Mouse (Mus musculus) limb, embryonic 11.5 days (tissue): Measurements from ENCODE around the gene Acp6. TPM values are rescaled to one million over a fixed set of nuclear protein-coding genes. Genes with fewer than 3 reads are reported as not detected.

Experiments used
- ATAC-seq: fragments of 200-750 bp; cut with Nextera tagmentation; 2 replicates; pipeline ENCODE4 v1.8.0; 2017; ENCODE audit warnings: low read depth; ENCODE audit not compliant: insufficient number of reproducible peaks, low FRiP score, low TSS enrichment
- DNase-seq: peaks from one replicate; pipeline ENCODE4 v3.0.0-alpha.2; 2015; ENCODE audit warnings: low spot score
- H3K27ac ChIP-seq: fragments of 300-500 bp; sonication (generic); replicated peaks from 2 replicates; pipeline ENCODE4 v1.5.1; 2014; ENCODE audit warnings: low read depth, mild to moderate bottlenecking, low read length
- H3K27me3 ChIP-seq: fragments of 300-500 bp; sonication (generic); 2 replicates; pipeline ENCODE4 v1.6.1; 2014; ENCODE audit warnings: mild to moderate bottlenecking, low read length, mixed read lengths; ENCODE audit not compliant: control insufficient read depth, insufficient read depth
- H3K36me3 ChIP-seq: fragments of 300-500 bp; sonication (generic); 2 replicates; pipeline ENCODE4 v1.6.1; 2014; ENCODE audit warnings: mild to moderate bottlenecking, low read length, moderate library complexity, mixed read lengths; ENCODE audit not compliant: control insufficient read depth, insufficient read depth
- H3K4me1 ChIP-seq: fragments of 300-500 bp; sonication (generic); 2 replicates; pipeline ENCODE4 v1.6.1; 2014; ENCODE audit warnings: low read length, mixed read lengths; ENCODE audit not compliant: control insufficient read depth, insufficient read depth
- H3K4me2 ChIP-seq: fragments of 300-500 bp; sonication (generic); 2 replicates; pipeline ENCODE4 v1.6.1; 2014; ENCODE audit warnings: low read depth, mild to moderate bottlenecking, moderate library complexity; ENCODE audit not compliant: severe bottlenecking
- H3K4me3 ChIP-seq: fragments of 300-500 bp; sonication (generic); 2 replicates; pipeline ENCODE4 v1.5.1; 2014; ENCODE audit warnings: low read depth, low read length
- H3K9ac ChIP-seq: fragments of 300-500 bp; sonication (generic); 2 replicates; pipeline ENCODE4 v1.6.1; 2014; ENCODE audit warnings: mild to moderate bottlenecking, low read length
- H3K9me3 ChIP-seq: fragments of 300-500 bp; sonication (generic); 2 replicates; pipeline ENCODE4 v1.6.1; 2016; ENCODE audit warnings: low read length; ENCODE audit not compliant: control insufficient read depth
- WGBS: fragments of 180-500 bp; shearing (Covaris S2); extraction: QIAGEN DNeasy Blood & Tissue Kit; methylation state at CpG from one replicate; pipeline ENCODE4 v1.1.7; 2014; 5-methylcytosine and 5-hydroxymethylcytosine counted together
- polyA plus RNA-seq: library from polyadenylated mRNA; unstranded; fragments of >200 nt; fragmentation: Nextera tagmentation; extraction: Ambion mirVana; gene quantifications from 2 replicates; pipeline ENCODE4 v1.2.1, GENCODE M21; 2014

Gene Acp6
- polyA plus RNA-seq, 1 experiment from 2014 or later, result 33.5 TPM

DNA sequence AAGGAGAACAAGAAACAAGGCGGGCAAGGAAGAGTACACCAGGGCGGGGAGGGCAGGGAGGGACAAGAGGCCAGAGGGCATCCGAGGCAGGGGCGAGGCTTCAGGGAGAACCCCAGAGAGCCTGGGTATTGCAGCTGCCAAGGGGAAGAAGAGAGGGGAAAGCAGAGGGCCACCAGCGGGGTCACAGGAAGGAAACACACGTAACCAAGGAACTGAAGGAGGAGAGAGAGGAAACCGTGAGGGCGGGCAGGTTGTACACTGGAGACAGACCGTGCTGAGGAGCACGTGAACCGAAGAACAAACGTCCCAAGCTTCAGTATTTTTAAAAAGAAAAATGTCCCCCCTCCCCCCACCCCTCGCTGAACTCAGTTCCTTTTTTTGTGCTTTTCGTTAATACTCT is 45.3 kb downstream of the Acp6 start:
- H3K27ac ChIP-seq, result no peak overlapping the region
- no peak overlapping the region for H3K4me3 ChIP-seq
- H3K9me3 ChIP-seq, result no peaks in the 10 kb centered on the region
- no peaks in the 10 kb centered on the region for H3K27me3 ChIP-seq
- H3K4me1 ChIP-seq, result no peaks in the 10 kb centered on the region
- H3K36me3 ChIP-seq, result peaks cover 19% of the 10 kb centered on the region
- ATAC-seq, result no peak
- 83% methylated on average over 14 of the region's 14 CpGs for WGBS
- no peak overlapping the region for H3K4me2 ChIP-seq
- no peak for DNase-seq
- H3K9ac ChIP-seq, result no peak overlapping the region

DNA sequence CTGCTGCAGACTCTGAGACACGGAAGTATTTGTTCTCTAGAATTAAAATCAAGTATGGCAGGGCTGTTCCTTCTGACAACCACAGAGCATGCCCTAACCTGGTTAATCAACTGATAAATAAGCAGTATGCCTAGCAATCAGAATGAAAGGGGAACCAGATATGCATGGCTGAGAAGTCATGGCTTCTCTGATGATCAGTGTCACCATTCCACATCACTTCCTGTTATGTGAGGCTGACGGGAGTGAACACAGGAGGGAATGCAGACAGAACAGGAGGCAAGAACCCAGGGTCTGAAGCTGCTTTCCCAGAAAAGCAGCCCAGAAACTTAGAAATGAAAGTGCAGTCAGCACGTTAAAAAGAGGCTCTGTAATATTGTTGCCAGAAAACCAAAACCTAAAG is 47.9 kb downstream of the Acp6 start:
- Histone ChIP-seq H3K4me2 (no peak overlapping the region), H3K36me3 (peaks cover 33% of the 10 kb centered on the region), H3K9me3 (no peaks in the 10 kb centered on the region), H3K4me3 (no peak overlapping the region), H3K4me1 (no peaks in the 10 kb centered on the region), H3K9ac (no peak overlapping the region), H3K27ac (no peak overlapping the region), H3K27me3 (no peaks in the 10 kb centered on the region)
- WGBS, result 87% methylated on average over 3 of the region's 3 CpGs
- no peak for ATAC-seq
- no peak for DNase-seq

DNA sequence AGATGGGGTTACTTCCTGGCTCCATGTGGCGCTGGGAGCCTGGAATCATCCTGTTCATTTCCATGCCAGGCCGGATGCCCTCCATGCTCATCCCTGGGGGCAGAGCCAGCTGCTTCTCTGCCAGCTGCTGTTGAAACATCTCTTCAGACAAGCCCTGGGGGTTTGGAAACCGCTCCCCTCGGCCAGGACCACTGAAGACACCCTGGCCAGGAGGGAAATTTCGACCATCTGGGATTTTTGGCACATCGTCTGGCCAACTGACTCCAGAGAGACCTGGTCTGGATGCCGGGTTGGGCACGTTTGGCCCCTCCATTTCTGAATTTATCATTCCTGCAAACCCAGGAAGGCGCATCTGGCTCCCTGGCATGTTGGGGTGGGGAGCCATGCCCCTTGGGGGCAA is 50.8 kb downstream of the Acp6 start:
- H3K4me3 ChIP-seq, result no peak overlapping the region
- 91% methylated on average over 9 of the region's 9 CpGs for WGBS
- H3K9ac ChIP-seq, result no peak overlapping the region
- no peaks in the 10 kb centered on the region for H3K27me3 ChIP-seq
- no peak overlapping the region for H3K4me2 ChIP-seq
- ATAC-seq (no peak), DNase-seq (no peak)
- peaks cover 38% of the 10 kb centered on the region for H3K36me3 ChIP-seq
- no peak overlapping the region for H3K27ac ChIP-seq
- no peaks in the 10 kb centered on the region for H3K9me3 ChIP-seq
- H3K4me1 ChIP-seq, result no peaks in the 10 kb centered on the region

DNA sequence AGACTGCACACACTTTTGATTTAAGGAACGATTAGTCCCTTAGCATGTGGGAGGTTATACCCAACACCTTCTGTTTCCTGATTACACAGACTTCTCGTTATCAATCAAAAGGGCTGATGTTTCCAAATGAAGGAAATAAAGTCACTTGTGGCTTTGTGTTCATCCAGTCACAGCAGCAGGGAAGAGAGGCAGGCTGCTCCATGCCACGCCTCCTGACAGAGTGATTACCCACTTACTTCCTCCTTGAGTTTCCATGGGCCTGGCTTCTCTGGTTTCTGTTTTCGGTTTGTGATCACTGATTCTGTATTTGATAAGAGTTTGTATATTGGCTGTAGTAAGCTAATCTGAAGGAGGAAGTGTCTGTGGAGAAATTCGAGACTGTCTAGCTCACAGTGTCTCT is 52.6 kb downstream of the Acp6 start:
- ATAC-seq (no peak), DNase-seq (no peak)
- 92% methylated on average over 5 of the region's 5 CpGs for WGBS
- no peak overlapping the region for H3K4me3 ChIP-seq
- peaks cover 48% of the 10 kb centered on the region for H3K36me3 ChIP-seq
- H3K4me1 ChIP-seq, result no peaks in the 10 kb centered on the region
- H3K27ac ChIP-seq, result no peak overlapping the region
- no peak overlapping the region for H3K4me2 ChIP-seq
- H3K27me3 ChIP-seq, result no peaks in the 10 kb centered on the region
- H3K9me3 ChIP-seq, result no peaks in the 10 kb centered on the region
- no peak overlapping the region for H3K9ac ChIP-seq

DNA sequence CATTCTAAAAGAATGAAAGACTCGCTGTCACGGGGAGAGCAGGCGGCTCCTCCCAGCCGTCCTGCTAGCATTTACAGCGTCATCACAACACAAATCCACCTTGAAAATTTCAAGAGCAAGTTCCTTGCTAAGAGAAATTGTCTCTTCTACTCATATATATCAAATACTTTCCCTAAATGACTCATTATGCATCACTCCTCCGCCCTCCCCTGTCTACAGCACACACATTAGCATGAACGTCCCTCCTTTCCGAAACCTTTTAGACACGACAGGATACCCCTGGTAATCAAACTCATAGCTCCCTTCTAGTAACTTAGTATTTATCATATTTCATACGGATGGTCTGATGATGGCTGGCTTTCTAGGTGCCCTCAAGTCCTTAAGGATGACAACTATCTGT is 55.3 kb downstream of the Acp6 start:
- WGBS, result 92% methylated on average over 10 of the region's 10 CpGs
- H3K27me3 ChIP-seq, result no peaks in the 10 kb centered on the region
- no peak overlapping the region for H3K4me2 ChIP-seq
- no peak overlapping the region for H3K4me3 ChIP-seq
- no peak overlapping the region for H3K27ac ChIP-seq
- H3K9ac ChIP-seq, result no peak overlapping the region
- no peaks in the 10 kb centered on the region for H3K4me1 ChIP-seq
- H3K9me3 ChIP-seq, result no peaks in the 10 kb centered on the region
- no peak for ATAC-seq
- H3K36me3 ChIP-seq, result peaks cover 41% of the 10 kb centered on the region
- no peak for DNase-seq

DNA sequence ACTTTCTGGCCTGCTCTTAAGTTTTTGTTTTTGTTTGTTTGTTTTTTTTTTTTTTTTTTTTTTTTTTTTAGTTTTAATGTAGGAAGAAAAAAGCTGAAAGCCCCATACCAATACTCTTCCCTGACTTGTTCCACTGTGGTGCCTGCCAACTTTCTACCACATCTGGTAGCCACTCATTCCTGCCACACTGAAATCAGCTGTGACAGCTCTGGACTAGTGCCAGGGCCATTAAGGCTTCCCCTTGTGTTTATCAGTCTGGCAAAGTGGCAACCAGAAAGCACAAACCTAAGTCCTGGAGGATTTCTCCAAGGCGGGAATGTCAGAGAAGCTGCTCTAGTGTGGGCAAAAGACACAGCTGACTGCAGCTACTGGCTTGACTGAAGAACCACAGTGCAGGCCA is 55.9 kb downstream of the Acp6 start:
- WGBS, result 90% methylated on average over 1 of the region's 1 CpGs
- ATAC-seq (no peak), DNase-seq (no peak)

DNA sequence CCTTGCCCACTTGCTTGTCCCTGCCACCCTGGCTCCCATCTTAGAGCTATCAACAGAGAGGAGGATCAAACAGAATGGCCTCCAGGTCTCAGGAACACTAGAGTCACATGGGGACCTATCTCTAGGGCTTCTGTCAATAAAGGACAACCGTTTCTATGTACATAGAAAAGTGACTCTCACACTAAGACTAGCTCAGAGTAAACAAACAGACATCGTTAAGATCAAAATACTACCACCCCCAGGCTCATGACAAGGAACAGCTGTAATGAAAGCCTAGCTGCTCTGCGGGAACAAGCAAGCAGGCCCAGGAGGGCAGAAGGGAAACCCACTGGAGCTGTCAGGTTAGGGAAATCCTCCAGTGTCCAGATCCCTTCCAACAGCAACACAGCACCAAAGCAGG is 56.9 kb downstream of the Acp6 start:
- Histone ChIP-seq H3K9ac (no peak overlapping the region), H3K27me3 (no peaks in the 10 kb centered on the region), H3K9me3 (no peaks in the 10 kb centered on the region), H3K4me2 (no peak overlapping the region), H3K36me3 (peaks cover 35% of the 10 kb centered on the region), H3K27ac (no peak overlapping the region), H3K4me1 (no peaks in the 10 kb centered on the region), H3K4me3 (no peak overlapping the region)
- WGBS, result 82% methylated on average over 3 of the region's 3 CpGs
- DNase-seq, result no peak
- ATAC-seq, result no peak

More for the DNA sequence above, 55.9 kb downstream of the Acp6 start:
- Histone ChIP-seq H3K4me1 (no peaks in the 10 kb centered on the region), H3K9me3 (no peaks in the 10 kb centered on the region), H3K27ac (no peak overlapping the region), H3K4me2 (no peak overlapping the region), H3K27me3 (no peaks in the 10 kb centered on the region), H3K9ac (no peak overlapping the region), H3K4me3 (no peak overlapping the region), H3K36me3 (peaks cover 39% of the 10 kb centered on the region)

DNA sequence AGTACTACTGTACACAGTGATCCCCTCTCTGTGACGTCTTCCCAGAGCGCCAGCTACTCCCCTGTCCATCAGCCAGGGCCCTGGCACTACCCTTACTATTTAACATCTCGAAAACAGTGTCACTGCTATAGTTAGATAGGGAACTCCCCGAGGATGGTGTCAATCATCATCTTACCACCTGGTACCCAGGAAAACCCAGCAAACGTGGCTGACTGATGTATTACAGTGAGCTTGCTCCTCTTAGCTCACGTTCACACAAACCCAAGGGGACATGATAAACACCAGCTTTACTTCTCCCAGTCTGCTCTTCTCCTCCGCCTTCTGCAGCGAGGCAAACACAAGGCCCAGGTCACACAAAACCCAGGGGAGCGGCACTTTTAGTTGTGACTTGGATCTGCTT is 64.7 kb downstream of the Acp6 start:
- no peak overlapping the region for H3K27ac ChIP-seq
- H3K4me3 ChIP-seq, result no peak overlapping the region
- DNase-seq, result no peak
- no peak overlapping the region for H3K4me2 ChIP-seq
- peaks cover 16% of the 10 kb centered on the region for H3K4me1 ChIP-seq
- 90% methylated on average over 9 of the region's 9 CpGs for WGBS
- H3K9me3 ChIP-seq, result no peaks in the 10 kb centered on the region
- no peak for ATAC-seq
- no peak overlapping the region for H3K9ac ChIP-seq
- H3K27me3 ChIP-seq, result no peaks in the 10 kb centered on the region
- peaks cover 6% of the 10 kb centered on the region; the same call in 1 of the 2 replicates for H3K36me3 ChIP-seq

DNA sequence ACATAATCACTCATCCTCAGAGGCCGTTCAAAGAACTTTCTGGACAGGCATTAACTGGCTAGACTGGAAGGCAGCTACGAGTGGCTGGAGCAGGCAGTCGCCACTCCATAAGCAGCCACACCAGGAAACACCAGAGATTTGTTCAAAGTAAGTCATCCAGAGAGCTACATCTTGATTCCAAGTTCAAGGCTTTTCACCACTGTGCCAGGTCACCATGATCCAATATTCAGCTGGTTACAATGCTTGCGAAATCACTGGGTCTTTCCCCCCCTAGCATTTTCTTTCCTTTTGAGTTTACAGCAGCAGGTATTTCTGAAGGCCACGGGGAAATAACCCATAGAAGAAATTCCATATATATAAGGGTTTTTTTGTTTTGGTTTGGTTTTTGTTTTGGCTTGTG is 66.7 kb downstream of the Acp6 start:
- ATAC-seq (no peak), DNase-seq (no peak)
- Histone ChIP-seq H3K4me1 (peaks cover 21% of the 10 kb centered on the region), H3K9me3 (no peaks in the 10 kb centered on the region), H3K27ac (no peak overlapping the region), H3K27me3 (no peaks in the 10 kb centered on the region), H3K36me3 (peaks cover 3% of the 10 kb centered on the region; the same call in 1 of the 2 replicates), H3K4me3 (no peak overlapping the region), H3K9ac (no peak overlapping the region), H3K4me2 (no peak overlapping the region)
- 82% methylated on average over 5 of the region's 5 CpGs for WGBS
